Mouse (Mus musculus) heart, postnatal 0 days (tissue): ENCODE results near the gene Gnb4.

Experiments used
- CTCF ChIP-seq: IDR thresholded peaks from 2 replicates; pipeline ENCODE4 v1.5.1; 2016; ENCODE audit warnings: antibody characterized with exemption, control low read depth, low read depth
- EP300 ChIP-seq: IDR thresholded peaks from 2 replicates; pipeline ENCODE4 v1.6.1; 2016; ENCODE audit warnings: antibody characterized with exemption, low read depth

GRCm38 (mm10) chr3:32644751-32645150 is 28.4 kb upstream of the Gnb4 start:
- TF ChIP-seq EP300 (no peak), CTCF (no peak)
